Mouse (Mus musculus): ENCODE data around the gene Hal.

Gene Hal

GRCm38 (mm10) chr10:93488066-93488827 lies at the start of gene Hal:
Gene Hal (plus strand): TSS chr10:93488768.
- no peak for DNase-seq

GRCm38 (mm10) chr10:93441501-93441900 lies 47.1 kb upstream of the Hal start:
- DNase-seq = no peak

- DNase-seq = no peak
These were observed 46.4 kb upstream of the Hal start for GRCm38 (mm10) chr10:93442183-93442582.

DNA sequence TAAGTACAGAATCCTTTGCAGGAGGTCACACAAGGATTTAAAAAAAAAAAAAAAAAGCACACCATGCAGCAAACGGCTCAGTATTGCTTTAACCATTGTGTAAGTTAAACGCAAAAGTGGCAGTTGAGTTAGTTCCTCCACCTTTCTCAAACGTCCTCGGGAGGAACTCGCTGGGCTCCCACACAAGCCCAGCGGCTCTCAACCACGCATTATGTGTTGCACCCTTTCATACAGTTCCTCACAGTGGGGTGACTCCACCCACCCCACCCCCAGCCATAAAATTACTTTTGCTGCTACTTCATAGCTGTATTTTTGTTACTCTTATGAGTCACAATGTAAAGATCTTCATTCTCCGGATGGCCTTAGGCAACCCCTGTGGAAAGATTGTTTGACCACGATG lies 44.2 kb upstream of the Hal start:
- DNase-seq = no peak

- DNase-seq = no peak
These were observed 41.2 kb upstream of the Hal start for GRCm38 (mm10) chr10:93447398-93447797.

DNA sequence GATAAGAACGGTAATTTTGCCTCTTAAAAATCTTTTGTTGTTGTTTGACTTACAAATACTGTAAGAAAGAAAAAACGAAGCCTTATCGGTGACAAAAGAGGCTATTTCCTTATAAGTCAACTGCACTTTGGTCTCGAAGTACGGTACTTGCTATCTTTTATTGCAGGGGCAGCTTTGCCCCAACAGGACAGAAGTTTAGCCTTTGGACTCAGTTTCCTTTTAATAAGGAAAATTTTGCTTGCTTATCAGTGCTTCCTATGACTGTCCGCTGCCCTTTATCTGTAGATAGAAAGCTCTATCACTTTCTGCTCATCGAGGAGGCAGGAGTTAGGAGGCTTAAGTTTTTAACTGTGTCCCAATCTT lies 33.9 kb upstream of the Hal start:
- DNase-seq = no peak

DNA sequence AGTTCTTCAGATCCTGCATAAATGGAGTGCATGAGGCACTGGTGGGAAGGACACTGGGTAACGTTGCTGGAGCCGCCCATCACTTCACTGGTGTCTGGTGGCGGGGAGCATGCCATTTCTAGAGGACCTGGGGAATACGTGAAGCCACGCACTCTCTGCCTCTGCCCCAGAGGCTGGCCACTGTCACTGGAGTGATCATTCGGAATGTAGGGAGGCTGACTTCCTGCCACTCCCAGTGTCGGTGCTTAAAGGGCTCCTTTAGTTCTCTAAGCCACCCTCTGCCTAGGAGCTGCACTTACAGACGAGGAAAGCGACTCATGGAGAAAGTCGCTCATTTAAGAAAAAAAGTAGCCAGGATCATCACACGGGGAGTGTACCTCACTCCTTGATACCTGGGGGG lies 28.5 kb upstream of the Hal start:
- DNase-seq = no peak

DNA sequence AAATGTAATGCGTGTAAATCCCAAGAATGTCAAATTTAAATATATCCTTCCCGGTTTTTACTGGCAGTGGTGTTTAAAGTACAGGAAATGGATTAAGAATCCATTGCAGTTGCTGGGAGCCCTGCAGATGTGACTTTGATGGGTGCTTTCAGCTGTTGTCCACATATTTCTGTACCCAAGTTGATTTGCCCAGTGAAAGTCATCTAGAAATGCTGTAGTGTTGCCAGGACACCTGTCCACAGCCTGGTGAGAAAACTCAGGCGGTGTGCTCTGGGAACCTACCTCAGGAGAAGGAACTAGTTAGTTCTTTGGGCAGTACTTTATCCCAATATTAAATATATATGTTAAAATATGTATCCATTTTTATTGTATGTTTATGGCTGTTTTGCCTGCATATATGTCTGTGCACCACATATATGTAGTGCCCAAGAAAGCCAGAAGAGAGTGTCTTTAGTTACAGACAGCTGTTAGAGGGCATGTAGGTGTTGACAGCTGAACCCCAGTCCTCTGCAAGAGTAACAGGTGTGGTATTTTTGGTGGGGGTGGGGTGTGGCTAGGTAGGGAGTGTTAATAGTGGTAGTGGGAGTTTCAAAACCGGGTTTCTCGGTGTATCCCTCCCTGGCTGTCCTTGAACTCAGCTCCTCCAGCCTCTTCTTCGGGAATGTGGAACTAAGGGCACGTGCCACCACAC lies 25.7 kb upstream of the Hal start:
- DNase-seq = no peak

DNA sequence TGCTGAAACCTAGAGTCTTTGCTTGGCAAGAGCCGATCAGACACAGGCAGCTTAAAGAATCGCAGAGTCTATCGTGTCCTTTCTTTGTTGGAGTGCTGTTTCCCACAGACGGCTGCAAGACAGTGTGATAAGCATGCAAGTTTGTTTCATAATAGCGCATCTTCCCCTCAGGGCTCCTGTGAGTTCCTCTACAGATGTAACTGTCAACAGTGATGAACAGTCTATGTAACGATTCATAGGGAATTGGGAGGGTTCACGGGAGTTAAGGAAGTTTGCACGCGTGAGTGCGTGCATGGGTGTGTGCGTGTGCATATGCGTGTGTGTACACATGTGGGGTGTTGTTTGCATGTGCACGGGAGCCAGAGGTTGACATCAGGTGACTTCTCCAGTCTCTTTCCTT lies 25.0 kb upstream of the Hal start:
- no peak for DNase-seq

DNA sequence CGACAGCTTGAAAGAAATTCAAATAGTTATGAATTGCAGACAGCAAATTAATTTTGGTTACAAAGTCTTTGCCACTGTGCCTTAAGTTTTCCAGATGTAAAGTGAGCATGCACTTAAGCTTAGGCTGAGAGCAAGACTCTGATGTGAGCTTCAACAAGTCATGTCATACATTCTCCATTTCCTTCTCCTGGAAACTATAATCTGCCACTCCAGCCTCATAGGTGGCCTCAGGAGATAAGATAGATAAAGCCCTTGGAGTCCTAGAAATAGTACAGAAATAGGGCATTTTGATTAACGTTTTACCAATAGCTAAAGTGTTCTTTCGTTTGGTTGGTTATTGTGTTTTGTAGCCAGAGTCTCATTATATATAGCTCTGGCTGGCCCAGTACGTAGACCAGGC lies 21.3 kb upstream of the Hal start:
- no peak for DNase-seq

GRCm38 (mm10) chr10:93467791-93468190 lies 20.8 kb upstream of the Hal start:
- DNase-seq = no peak

GRCm38 (mm10) chr10:93471415-93471814 lies 17.2 kb upstream of the Hal start:
- peak; percentile 84 for DNase-seq

DNA sequence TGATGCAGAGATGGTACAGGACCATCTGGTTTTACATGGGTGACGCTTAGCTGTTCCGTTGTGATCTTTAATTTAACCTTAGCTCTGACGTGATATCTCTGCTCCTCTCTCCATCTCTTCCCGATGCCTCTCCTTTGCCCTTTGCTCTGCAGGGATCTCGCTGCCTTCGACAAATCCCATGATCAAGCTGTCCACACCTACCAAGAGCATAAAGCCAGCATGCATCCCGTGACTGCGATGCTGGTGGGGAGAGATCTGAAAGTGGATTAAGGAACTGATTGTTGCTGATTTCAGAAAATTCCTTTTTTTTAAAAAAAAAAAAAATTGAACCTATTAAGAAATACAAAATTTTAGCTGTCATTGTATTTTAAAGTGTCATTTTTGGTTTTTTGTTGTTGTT lies 4.1 kb upstream of the Hal start:
- DNase-seq = no peak

DNA sequence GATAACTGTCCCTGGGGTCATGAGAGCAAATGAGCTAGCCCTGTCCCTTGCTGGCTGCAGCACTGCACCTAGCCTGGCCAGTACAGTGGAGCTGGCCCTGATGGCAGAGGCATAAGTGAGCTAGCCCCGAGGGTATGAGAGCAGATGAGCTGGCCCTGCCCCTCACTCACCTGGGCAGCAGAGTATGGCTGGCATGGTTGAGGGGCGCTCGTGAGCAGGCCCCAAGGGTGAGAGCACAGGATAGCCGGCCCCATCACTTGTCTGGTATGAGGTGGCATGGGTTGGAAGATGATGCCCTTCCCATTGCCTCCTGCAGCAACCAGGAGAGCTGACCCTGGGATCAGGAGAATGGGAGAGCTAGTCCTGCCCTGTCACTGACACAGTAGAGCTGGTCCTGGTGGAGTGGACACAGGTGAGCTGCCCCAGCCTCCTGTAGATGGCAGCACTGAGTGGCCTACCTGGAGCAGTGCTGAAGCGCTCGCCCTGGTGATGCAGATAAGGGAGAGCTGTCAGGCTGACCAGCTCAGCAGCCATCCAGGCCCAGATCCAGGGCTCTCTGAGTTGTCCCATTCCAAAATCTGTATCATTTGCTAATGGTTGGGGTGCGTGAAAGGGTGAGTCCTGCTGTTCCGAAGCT lies 3.4 kb upstream of the Hal start:
- DNase-seq = peak; percentile 54

DNA sequence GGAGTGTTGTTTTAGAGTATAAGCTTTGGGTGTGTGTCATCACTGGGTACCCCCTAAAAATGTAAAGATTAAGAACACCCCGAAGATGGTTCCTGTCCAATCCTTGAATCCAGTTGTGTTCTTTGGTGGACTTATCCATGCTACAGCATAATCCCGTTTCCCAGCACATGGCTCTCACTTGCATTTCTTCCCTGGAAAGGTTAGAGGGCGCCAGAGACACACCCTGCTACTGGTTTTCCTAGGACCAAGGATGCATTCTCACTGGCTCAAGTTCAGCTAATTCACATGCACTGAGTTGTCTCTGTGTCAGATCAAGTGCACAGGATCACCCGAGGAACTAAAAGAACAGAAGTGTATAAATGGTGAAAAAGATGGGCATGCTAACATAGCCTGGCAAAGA lies 1.9 kb upstream of the Hal start:
- DNase-seq = peak; percentile 52

DNA sequence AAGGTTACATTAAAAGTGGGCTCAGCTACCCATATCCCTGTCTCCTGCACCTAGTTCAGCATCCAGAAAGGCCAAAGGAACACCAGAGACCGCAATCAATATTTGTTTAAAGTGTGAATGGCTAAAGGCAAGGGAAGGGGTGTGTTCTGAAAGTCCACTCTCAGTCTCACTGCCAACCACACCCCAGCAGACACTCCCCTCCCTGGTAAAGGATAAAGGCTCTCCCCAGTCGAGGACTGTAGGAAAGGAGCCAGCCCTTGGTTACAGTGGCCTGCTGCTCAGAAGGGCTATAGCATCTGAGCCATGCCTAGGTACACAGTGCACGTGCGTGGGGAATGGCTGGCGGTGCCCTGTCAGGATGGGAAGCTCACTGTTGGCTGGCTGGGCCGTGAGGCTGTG lies 259 bp downstream of the Hal start:
- DNase-seq = no peak

DNA sequence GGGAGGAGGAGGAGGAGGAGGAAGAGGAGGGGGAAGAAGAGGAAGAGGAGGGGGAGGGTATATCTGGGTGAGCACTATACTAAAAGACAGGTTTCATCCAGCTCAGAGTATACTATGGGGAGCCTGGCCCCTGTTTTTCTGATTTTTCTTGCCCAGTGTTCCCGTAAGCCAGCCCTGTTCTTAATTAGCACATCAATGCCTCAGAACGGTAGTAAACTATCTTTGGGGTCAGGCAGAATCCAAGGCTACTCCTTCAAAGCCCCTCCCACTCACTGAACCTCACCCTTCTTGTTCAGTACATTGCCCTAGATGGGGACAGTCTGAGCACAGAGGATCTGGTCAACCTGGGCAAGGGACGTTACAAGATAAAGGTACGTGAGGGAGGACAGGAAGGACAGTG lies 1.9 kb downstream of the Hal start:
- no peak for DNase-seq

GRCm38 (mm10) chr10:93500864-93501263 lies 12.3 kb downstream of the Hal start:
- no peak for DNase-seq

- no peak for DNase-seq
These were observed 12.8 kb downstream of the Hal start for GRCm38 (mm10) chr10:93501346-93501745.

DNA sequence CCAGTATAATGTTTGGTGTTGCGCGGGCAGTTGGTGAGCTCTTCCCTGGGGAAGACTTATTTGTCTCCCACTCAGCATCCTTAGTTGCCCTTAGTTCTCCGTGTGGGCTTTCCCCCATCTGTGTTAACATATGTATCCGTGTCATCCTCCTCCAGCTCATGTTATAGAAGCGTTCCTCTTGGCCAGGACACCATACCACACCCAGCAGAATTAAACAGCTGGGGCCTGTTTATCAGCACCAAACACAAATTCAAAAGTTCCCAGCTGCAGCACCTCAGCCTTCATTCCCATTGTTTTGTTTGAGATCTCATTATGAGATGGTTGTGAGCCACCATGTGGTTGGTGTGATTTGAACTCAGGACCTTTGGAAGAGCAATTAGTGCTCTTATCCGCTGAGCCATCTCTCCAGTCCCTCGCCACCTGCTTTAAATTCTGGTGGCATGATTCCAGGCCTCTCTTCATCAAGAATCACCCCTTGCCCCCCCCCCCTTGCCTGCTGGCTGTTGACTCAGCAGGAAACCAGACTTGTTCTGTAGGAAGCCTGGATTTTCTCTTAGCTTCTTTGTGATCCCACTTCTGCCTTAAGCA lies 19.9 kb downstream of the Hal start:
- DNase-seq = no peak

DNA sequence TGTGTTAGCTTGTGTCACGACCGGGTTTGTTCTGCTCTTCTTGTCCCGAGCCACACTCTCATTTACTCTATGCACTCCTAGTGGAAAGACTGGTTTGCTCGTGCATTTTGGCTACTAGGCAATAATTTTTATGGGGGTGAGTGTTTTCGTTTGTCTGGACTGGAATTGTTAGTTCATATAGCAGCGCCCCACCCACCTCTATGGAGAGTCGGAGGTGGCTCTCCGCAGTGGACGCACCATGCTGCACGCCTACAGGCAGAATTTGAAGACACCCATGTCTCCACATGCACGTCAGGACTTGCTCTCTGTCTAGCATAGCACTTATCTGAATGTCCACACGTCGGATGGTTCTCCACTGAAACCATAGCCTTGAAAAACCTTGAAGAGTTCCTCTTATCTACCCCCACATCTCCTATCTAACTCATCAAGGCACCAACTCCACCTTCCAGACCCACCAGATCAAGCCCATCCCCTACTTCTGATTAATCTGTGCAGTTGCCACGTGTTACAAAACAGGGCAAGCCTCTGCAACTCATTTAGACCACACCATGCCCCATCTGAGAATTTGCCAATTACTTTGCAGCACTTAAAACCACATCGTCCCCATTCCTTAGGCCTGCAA lies 21.1 kb downstream of the Hal start:
- no peak for DNase-seq

GRCm38 (mm10) chr10:93515419-93515818 lies 26.9 kb downstream of the Hal start:
- no peak for DNase-seq

DNA sequence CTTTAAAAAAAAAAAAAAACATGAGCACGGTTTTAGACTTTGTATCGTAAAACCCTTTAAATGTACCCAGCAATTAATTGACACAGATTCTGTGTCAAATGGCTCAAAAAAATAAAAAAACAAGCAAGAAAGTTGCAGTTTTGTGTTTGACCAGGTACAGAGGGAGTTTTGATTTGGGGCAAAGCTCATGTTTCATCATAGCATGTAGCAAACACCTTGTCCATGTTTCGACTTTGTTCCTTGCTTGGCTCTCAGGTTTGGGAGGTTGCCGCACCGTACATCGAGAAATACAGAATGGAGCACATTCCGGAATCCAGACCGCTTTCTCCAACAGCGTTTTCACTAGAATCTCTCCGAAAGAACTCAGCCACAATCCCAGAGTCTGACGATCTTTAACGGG lies 27.4 kb downstream of the Hal start:
- DNase-seq = no peak

All from kidney, postnatal 14 days (tissue).